Mouse (Mus musculus) embryonic fibroblast, embryonic 13.5 days (primary cell): ENCODE results near the gene Pi4k2a. TPM values are rescaled to one million over a fixed set of nuclear protein-coding genes. Genes with fewer than 3 reads are reported as not detected.

Source experiments
- H3K27ac ChIP-seq: 2 replicates; pipeline ENCODE4 v1.5.1; 2012; ENCODE audit warnings: low read length, control low read depth, inconsistent platforms; ENCODE audit not compliant: insufficient read depth
- H3K4me1 ChIP-seq: 2 replicates; pipeline ENCODE4 v1.6.1; 2011; ENCODE audit warnings: low read length; ENCODE audit not compliant: control insufficient read depth, insufficient read depth
- H3K4me3 ChIP-seq: 2 replicates; pipeline ENCODE4 v1.5.1; 2011; ENCODE audit warnings: mild to moderate bottlenecking, control low read depth, low read length; ENCODE audit not compliant: insufficient read depth
- CTCF ChIP-seq: IDR thresholded peaks from 2 replicates; pipeline ENCODE4 v1.5.1; 2011; ENCODE audit warnings: mild to moderate bottlenecking, control low read depth, low read length, moderate library complexity, borderline replicate concordance; ENCODE audit not compliant: insufficient read depth
- POLR2A ChIP-seq: IDR thresholded peaks from 2 replicates; pipeline ENCODE4 v1.6.1; 2011; ENCODE audit warnings: low read depth, mild to moderate bottlenecking, control low read depth, low read length, moderate library complexity
- polyA plus RNA-seq: library from polyadenylated mRNA; stranded (reverse); fragments of >200 nt; gene quantifications from 2 replicates; pipeline ENCODE4 v1.2.4, GENCODE M21; 2011; ENCODE audit warnings: low read depth; ENCODE audit not compliant: missing spikeins, insufficient read length

Gene Pi4k2a
- polyA plus RNA-seq, 1 experiment, result 25.6 TPM

GRCm38 (mm10) chr19:42128787-42129508, 38.7 kb downstream of the Pi4k2a start, which contains the start of gene Avpi1:
Avpi1 (minus strand) TSS chr19:42129059.
- peak within 1 kb of the TSS; percentile 89 for H3K27ac ChIP-seq
- peaks cover 5% of the 10 kb centered on the region for H3K4me1 ChIP-seq
- no peak for TF ChIP-seq CTCF
- peak; percentile 92 for TF ChIP-seq POLR2A

GRCm38 (mm10) chr19:42129509-42130293, 39.4 kb downstream of the Pi4k2a start:
- H3K4me1 ChIP-seq, result peaks cover 5% of the 10 kb centered on the region
- H3K27ac ChIP-seq, result peak overlapping the region; percentile 89
- TF ChIP-seq CTCF (no peak), POLR2A (no peak; the same call in 1 of the 2 replicates)
- no peak overlapping the region for H3K4me3 ChIP-seq

More at GRCm38 (mm10) chr19:42128787-42129508, 38.7 kb downstream of the Pi4k2a start, which contains the start of gene Avpi1:
- peak within 1 kb of the TSS; percentile 77 for H3K4me3 ChIP-seq

- TF ChIP-seq CTCF, result no peak
- TF ChIP-seq POLR2A, result no peak
- peaks cover 5% of the 10 kb centered on the region for H3K4me1 ChIP-seq
- no peak overlapping the region for H3K4me3 ChIP-seq
- no peak overlapping the region for H3K27ac ChIP-seq
Measured at GRCm38 (mm10) chr19:42130294-42130606, 40.0 kb downstream of the Pi4k2a start.

- TF ChIP-seq POLR2A (no peak), CTCF (no peak)
- H3K27ac ChIP-seq, result peak overlapping the region; percentile 35
- H3K4me3 ChIP-seq, result no peak overlapping the region
- H3K4me1 ChIP-seq, result peaks cover 7% of the 10 kb centered on the region
Measured at GRCm38 (mm10) chr19:42131101-42131500, 40.8 kb downstream of the Pi4k2a start.

- no peak overlapping the region for H3K4me3 ChIP-seq
- TF ChIP-seq CTCF (no peak), POLR2A (no peak)
- peaks cover 3% of the 10 kb centered on the region; the same call in 1 of the 2 replicates for H3K4me1 ChIP-seq
- no peak overlapping the region for H3K27ac ChIP-seq
Measured at GRCm38 (mm10) chr19:42135070-42135469, 44.8 kb downstream of the Pi4k2a start.

- TF ChIP-seq POLR2A (no peak), CTCF (no peak)
- Histone ChIP-seq H3K27ac (no peak overlapping the region), H3K4me3 (no peak overlapping the region), H3K4me1 (0 out of 2 replicates have a peak, but pooled peaks cover 3% of the 10 kb centered on the region)
Measured at GRCm38 (mm10) chr19:42136126-42136525, 45.9 kb downstream of the Pi4k2a start.

- Histone ChIP-seq H3K27ac (no peak overlapping the region), H3K4me1 (0 out of 2 replicates have a peak, but pooled peaks cover 3% of the 10 kb centered on the region), H3K4me3 (no peak overlapping the region)
- TF ChIP-seq CTCF (no peak), POLR2A (no peak)
Measured at GRCm38 (mm10) chr19:42137167-42137672, 47.0 kb downstream of the Pi4k2a start.

- 0 out of 2 replicates have a peak, but pooled peaks cover 3% of the 10 kb centered on the region for H3K4me1 ChIP-seq
- H3K27ac ChIP-seq, result no peak overlapping the region
- no peak for TF ChIP-seq CTCF
- no peak overlapping the region for H3K4me3 ChIP-seq
Measured at GRCm38 (mm10) chr19:42138517-42139285, 48.4 kb downstream of the Pi4k2a start.
